Mouse (Mus musculus): ENCODE data around the gene Polr3b.

GRCm38 (mm10) chr10:84591640-84592148, 30.4 kb upstream of the Polr3b start:
- no peak for TF ChIP-seq CTCF (IDR thresholded peaks at IDR 0.05; ENCODE audit: extremely low read depth, insufficient read length, insufficient replicate concordance, low read depth, low read length)
- TF ChIP-seq POLR2A (IDR thresholded peaks at IDR 0.05; ENCODE audit: low read depth, low read length): no peak
